Mouse (Mus musculus): ENCODE results near the gene Nrxn2. TPM values are rescaled to one million over a fixed set of nuclear protein-coding genes. Genes with fewer than 3 reads are reported as not detected.

The Nrxn2 gene
- polyA plus RNA-seq (2012; rRNA removed), result 1.6 and 1.7 TPM in 2 replicates

DNA sequence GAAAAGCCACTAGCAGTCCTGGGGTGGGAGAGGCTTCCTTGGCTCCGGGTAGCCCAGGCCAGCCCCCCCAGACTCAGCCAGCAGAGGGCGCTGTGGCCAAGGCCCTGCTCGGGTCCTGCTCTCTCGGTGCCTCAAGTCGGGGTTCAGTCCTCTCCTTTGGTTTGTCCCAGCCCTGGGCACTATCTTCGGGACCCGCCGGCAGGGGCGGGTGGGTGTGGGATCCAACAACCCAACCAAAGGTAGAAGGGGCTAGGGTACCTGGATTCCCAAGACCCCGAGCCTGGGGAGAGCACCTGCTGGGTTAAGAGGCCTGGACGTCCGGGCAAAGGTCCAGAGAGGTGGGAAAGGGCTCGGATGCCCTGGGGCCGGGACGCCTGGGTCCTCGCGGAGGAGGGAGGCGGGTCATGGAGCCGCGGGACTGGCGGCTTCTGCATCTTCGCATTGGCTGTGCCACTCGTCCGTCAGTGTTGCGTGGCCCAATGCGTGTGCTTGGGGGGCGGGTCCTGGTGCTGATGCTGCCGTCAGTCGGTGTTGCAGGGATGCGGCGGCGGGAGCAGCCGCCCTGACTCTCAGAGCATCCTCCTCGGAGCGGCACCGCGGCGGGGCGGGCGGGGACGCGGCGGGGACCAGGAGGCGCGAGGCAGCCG, at the start of gene Nrxn2:
Gene Nrxn2 (plus strand): TSS at position 499 of the 647 bp plus-strand sequence.
- no peak for DNase-seq (ENCODE audit: low read depth)

DNA sequence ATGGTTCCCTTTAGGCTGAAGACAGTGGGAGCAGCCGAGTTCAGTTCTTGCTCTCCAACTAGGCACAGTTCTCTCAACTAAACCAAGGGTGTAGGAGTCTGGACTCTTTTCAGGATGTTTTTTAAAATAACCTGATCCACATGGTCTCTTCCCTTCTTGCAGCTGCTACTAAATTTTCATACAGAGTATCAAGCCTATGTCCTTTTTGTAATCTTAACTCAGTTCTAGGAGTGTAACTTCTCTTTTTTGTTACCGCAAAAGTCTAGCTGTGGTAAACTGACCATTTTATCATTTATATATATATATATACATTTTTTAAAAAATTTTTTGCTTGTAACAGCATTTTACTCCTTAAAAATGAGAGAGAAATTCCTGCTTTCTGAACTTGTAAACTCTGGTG, 48.4 kb upstream of the Nrxn2 start:
- no peak for DNase-seq (ENCODE audit: low read depth)

DNA sequence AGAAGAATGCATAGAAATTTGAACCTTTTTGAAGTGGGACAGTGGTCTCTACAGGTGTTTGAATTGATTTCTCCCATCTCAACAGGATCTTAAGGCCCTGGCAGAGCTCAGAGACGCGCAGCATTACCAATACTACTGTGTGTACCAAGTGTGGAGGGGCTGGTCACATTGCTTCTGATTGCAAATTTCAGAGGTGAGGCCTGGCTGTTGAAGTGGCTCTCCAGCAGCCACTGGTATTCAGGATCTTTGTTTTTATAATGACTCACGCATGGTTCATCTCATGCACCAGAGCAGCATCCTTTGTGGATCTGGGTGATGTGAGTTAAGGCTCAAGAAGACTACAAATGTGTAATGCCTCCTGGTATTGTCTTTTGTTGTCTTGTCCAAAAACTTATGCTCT, 46.1 kb upstream of the Nrxn2 start:
- DNase-seq (ENCODE audit: low read depth), result no peak

DNA sequence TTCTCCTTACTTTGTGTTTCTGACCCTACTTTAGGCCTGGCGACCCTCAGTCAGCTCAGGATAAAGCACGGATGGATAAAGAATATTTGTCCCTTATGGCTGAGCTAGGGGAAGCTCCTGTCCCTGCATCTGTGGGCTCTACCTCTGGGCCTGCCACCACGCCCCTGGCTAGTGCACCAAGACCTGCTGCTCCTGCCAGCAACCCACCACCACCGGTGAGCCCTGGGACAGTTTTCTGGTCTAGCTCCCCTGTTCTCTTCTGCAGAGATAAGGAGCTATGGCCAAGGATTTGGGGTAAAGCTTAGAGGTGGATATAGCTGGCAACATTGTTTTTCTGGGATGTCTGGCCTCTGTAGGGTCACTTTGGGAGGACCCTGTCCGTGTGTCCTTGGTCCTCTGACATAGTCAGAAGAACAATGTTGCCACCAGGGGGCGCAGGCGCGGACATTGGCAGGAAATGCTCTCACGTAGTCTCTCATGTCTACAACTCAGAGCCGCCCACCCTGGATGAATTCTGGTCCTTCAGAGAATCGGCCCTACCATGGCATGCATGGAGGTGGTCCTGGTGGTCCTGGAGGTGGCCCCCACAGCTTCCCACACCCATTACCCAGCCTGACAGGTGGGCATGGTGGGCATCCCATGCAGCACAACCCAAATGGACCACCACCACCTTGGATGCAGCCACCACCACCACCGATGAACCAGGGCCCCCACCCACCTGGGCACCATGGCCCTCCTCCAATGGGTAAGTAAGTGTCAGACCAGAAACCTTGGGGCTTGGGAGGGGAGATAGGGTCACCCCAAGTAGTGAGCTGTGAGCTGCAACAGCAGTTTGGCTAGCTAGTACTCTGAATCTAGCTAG, 44.8 kb upstream of the Nrxn2 start:
- no peak for DNase-seq (ENCODE audit: low read depth)

DNA sequence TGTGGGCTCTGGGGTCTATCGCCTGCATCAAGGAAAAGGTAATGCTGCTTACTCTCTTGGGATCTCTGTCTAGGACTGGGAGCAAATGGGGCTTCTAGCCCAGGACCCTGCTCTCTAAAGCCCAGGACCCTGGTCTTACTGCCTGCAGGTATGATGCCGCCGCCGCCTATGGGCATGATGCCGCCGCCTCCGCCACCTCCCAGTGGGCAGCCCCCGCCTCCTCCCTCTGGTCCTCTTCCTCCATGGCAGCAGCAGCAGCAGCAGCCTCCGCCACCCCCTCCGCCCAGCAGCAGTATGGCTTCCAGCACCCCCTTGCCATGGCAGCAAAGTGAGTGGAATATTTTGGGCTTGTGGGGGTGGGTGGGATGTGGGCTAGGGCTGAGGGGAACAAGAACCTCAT, 44.0 kb upstream of the Nrxn2 start:
- DNase-seq (ENCODE audit: low read depth), result no peak

DNA sequence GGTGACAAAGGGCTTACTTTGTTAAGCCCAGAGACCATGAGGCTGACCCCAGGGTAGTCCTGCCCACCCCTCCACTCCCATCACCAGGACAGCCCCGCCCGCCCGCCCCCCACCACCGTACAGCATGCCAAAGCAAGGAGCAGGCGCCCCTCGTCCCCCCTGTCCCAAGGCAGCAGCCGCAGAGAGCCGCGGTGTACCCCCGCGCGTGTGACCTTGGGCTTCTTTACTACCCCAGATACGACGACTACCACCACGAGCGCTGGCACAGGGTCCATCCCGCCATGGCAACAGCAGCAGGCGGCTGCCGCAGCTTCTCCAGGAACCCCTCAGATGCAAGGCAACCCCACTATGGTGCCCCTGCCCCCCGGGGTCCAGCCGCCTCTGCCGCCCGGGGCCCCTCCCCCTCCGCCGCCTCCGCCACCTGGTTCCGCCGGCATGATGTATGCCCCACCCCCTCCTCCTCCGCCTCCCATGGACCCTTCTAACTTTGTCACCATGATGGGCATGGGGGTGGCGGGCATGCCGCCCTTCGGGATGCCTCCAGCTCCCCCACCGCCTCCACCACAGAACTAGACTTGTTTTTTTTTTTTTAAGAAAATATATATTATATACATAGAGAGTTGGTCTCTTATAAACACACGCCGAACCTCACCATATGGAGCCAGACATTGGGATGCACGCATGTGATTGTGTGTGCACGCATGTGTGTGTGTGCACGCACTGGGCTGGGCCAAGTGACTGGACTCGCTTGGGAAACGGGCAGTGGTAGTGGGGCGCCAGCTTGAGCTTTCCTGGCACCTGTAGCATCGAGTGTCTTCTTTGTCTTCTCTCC, 42.9 kb upstream of the Nrxn2 start:
- no peak for DNase-seq (ENCODE audit: low read depth)

DNA sequence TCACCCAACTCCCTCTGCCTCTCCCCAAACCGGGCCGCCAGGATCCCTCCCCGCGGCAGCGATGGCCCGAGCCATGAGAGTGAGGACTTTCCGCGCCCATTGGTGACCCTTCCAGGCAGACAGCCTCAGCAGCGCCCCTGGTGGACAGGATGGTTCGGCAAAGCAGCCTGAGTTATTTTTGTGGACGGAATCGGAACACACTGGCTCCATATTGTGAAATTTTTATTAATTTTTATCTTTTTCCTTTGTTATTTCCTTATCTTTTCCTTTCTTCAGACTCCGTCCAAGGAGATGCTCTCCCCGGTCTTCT, 42.3 kb upstream of the Nrxn2 start:
- DNase-seq (ENCODE audit: low read depth), result no peak

DNA sequence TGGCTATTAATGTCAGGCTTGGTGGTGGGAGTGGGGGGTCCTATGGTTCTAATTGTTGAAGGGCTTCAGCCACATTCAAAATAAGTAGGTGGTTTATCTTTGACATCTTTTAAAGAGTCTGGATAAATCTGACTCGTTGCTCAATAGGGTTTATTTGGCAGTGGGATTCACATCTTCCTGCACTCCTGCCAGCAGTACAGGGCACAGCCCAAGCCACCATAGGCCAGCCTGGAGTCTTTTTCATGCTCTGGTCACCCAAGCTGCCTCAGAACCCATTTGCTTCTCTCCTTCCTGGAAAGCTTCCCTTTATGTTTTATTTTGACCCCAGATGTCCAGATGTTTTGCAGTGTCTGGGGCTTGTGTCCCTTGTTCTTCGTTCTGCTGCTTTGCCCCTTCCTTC, 41.9 kb upstream of the Nrxn2 start:
- DNase-seq (ENCODE audit: low read depth), result no peak

DNA sequence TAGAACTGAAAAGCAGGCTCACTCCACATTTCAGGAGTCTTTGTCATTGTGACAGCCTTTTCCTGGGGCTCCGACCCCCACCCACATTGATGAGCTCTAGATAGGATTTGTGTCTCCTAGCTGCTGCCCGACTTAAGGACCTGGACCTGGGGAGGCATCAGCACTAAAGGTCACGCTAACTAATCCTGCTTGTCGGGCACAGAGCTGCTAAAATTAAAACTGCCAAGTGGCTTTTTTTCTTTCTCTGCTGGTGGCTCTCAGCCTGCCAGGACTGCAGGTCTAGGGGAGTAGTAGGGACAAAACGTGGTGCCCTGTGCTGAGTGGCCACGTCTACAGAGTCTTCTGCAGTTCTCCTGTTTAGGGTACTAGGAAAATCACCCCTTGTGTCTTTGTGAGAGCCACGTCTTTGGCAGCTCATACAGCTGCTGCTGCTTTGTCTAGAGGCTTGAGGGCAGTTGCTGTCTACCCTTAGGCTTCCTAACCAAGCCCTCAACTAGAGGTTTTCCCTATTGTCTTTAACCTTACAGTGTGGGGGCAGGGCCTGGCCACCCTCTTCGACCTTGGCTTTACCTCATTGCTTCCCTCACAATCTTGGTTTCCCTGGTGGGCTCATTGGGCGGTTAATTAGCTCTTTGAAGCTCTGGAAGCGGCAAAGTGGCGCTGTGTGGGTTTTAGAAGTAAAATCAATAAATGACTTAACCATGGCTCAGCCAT, 41.0 kb upstream of the Nrxn2 start:
- DNase-seq (ENCODE audit: low read depth), result no peak

DNA sequence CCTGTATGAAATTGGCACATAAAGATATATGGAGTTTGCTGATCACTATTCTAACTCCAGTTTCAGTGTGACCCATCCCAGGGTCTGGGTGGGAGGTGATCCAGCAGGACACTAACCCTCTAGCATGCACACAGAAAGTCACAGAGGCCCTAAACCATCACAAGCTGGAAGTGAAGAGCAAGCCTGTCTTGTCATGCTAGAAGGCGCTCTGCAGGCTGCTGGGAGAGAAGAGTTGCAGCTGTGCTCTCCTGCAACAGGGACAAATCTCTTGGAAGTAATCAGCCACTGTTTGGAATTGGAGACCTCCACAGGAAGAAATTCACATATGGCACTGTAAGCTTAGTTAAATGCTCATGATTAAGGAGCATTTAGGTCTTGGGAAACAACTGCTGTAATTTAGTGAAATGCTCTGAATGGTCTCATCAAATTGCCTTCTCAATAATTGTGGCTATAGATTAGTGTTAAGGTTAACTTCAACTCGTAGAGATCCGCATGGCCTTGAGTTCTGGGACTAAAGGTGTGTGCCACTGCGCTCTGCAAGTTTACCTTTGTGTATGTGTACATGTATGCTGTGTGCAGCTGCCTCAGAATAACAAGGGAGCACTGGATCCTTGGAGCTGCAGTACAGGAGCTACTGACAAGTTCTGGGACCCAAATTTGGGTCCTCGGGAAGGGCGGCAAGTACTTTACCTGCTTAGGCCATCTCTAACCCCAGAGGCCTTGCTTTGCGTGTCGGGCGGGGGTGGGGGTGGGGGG, 37.9 kb upstream of the Nrxn2 start:
- no peak for DNase-seq (ENCODE audit: low read depth)

DNA sequence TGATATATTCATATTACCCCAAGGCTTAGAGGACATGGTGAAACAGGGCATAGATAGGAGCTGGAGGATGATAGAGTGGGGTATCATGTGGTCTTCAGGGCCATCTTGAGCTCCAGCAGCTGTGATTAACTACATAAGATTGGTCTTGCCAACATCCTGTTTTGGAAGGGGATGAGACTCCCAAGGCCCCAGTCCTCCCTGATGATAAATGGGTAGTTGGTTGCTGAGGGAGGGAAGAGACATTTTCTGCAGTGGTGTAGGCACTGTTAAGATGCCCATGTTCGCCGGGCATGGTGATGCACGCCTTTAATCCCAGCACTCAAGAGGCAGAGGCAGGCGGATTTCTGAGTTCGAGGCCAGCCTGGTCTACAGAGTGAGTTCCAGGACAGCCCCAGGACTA, 37.3 kb upstream of the Nrxn2 start:
- DNase-seq (ENCODE audit: low read depth), result no peak

DNA sequence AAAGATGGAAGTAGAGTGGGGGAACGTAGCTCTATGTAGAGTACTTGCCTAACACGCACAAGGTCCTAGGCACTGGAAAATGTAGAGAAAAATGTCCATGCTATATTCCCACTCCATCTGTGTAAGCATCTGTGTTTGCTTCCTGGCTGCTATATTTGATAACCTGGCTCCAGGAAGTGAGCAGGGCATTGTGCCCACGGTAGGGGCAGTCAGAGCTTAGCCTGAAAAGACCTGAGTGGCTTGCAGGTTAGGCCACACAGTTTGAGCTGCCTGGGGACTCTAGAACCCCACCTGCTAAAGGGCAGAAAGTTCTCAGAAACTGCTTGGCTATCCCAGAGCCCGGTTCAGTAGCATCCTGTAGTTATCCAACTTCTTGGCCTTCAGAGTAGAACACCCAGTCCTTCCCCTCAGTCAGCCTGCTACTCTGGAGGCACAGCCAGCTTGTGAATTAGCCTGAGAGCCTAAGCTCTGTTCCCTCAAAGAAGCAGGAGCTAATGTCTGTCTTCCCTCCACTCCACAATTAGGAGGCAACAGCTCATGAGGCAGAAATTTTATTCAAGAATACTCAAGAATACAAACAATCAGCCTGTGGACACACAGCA, 36.1 kb upstream of the Nrxn2 start:
- no peak for DNase-seq (ENCODE audit: low read depth)

DNA sequence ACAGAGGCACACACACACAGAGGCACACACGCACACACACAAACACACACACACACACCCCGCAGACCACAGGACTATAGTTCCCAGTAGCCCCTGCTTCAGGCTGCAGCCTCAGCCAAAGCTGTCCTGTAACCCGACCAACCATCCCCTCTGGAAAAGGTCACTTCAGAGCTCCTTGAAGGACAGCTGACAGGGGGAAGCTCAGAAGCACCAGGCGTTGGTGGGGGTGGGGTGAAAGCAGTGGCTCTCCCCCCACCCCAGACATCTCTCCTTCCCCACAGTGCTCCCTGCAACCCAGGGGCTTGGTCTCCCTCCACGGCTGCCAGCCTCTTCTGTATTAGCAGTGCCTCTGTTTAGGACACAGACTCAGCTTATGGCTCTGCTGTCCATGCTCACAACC, 35.1 kb upstream of the Nrxn2 start:
- no peak for DNase-seq (ENCODE audit: low read depth)

DNA sequence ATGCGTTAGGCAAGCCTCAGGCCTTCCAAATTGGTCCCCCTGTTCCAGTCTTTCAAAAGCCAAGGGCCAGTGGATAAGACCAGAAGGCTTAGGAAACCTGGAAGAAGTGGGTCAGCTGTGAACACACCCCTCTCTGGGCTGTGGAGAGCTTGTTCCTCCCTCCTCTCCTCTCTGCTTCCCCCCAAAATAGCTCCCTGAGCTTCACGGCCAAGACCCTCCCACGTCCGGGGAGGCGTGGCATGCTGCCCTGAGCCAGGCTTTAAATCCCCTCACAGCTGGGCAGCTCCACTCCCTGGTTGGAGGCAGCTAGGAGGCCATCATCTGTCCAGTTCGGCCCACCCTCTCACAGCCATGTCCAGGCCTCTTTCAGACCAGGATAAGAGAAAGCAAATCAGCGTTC, 34.4 kb upstream of the Nrxn2 start, which contains the start of gene Pygm:
Gene Pygm (plus strand): TSS at position 272 of the 400 bp plus-strand sequence.
- DNase-seq (ENCODE audit: low read depth), result no peak

DNA sequence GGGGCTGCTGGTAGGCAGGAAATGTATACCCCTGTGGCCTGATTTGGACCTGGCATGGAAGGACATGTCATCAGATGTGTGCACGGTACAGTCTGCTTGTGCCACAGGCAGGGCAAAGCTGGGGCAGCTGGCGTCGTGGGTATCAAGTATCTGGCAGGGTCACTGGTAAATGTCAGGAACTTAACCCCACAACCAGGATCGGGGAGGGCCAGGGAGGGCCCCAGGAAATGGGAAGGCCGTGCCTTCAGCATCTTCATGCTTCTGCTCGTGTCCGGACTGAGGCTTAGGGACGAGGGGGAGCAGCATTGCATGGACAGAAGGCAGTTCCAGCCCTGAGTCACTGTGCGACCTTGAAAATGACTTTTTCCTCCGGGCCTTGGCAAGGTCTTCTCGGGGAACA, 33.6 kb upstream of the Nrxn2 start:
- DNase-seq (ENCODE audit: low read depth), result no peak

DNA sequence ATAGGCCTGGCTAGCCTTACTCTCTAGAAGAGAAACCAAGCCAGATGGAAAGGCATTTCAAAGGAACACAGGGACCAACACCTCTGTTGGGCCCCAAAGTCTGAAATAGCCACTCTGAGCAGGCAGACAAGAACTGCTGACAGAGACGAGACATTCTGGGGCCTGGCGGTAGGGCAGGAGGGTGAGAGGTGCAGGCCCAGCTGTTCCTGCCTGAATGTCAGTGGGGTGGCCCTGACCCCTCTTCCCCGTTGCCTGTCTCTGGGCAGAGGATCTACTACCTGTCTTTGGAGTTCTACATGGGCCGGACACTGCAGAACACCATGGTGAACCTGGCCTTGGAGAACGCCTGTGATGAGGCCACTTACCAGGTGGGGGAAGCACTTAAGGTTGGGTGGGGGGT, 33.1 kb upstream of the Nrxn2 start:
- DNase-seq (ENCODE audit: low read depth), result no peak

DNA sequence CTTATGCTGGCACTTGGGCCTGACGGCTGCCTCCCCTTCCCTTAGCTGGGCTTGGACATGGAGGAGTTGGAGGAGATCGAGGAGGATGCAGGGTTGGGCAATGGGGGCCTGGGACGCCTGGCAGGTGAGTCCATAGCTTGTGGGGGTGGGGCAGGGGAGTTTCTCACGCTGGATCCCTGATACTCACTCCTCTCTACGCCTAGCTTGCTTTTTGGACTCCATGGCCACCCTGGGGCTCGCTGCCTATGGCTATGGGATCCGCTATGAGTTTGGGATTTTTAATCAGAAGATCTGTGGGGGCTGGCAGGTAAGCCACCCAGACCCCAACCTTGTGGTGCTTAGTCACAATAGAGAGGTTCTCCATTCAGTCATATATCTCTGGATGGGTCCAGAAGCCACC, 32.7 kb upstream of the Nrxn2 start:
- no peak for DNase-seq (ENCODE audit: low read depth)

DNA sequence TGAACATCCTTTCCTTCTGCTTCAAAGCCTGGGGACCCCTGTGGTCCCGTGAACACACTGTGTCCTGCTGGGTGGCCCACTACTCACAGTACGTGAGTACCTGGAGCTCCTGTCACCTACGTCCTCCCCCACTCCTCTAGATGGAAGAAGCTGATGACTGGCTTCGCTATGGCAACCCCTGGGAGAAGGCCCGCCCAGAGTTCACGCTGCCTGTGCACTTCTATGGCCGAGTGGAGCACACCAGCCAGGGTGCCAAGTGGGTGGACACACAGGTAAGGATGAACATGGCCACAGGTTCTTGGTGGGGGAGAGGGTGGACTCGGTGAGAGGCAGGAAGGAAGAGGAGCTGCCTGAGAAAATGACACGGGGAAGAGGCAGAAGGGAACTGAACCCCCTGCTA, 32.3 kb upstream of the Nrxn2 start:
- DNase-seq (ENCODE audit: low read depth), result no peak

DNA sequence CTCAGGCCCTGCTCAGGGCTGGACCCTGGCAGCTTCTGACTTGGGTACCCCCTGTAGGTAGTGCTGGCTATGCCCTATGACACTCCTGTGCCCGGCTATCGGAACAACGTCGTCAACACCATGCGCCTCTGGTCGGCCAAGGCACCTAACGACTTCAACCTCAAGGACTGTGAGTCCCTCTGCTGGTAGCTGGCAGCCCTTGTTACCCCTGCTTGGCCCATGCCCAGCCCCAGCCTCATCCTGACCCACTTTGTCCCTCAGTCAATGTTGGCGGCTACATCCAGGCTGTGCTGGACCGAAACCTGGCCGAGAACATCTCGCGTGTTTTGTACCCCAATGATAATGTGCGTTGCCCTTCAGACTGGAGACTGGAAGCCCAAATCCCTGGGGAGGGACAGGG, 30.5 kb upstream of the Nrxn2 start:
- DNase-seq (ENCODE audit: low read depth), result no peak

DNA sequence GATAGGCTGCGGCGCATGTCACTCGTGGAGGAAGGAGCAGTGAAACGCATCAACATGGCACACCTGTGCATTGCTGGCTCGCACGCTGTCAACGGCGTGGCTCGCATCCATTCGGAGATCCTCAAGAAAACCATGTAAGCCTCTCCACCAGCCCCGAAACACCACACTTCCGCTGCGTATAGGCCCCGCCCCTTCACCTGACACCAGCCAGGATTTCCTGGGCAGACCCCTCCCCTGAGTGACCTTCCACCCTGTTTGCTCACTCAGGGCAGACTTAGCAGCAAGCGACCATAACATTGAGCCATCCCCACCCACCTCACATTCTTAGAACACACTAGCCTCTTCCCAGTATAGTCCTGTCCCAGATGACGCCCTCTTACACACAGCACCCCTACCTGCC, 28.7 kb upstream of the Nrxn2 start:
- no peak for DNase-seq (ENCODE audit: low read depth)

DNA sequence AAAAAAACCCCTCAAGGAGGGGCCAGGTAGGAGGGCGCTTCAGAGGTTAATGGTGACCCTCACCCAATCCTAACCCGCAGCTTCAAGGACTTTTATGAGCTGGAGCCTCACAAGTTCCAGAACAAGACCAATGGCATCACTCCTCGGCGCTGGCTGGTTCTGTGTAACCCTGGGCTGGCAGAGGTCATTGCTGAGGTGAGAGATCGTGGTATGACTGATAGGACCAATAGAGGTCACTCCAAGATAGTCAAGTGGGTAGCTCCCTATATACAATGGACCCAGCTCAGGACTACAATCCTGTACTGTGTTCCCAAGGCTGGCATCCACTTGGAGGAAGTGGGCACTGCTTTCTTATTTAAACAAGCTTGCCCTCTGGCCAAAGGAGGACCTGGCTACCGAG, 28.3 kb upstream of the Nrxn2 start:
- DNase-seq (ENCODE audit: low read depth), result no peak

Measured in gonadal fat pad, adult 2 months (tissue).